Mouse (Mus musculus): ENCODE measurements around the gene Pnpo.

- no peak for TF ChIP-seq ZNF384 (IDR thresholded peaks at IDR 0.05; ENCODE audit: low read depth, low read length)
- TF ChIP-seq CHD2 (IDR thresholded peaks at IDR 0.05; ENCODE audit: low read depth, low read length): no peak
These were observed 1.7 kb downstream of the Pnpo start for GRCm38 (mm10) chr11:96941989-96942590.

Data from ES-E14 (cell line).